Mouse (Mus musculus): ENCODE data around the gene Arhgef10l.

Arhgef10l gene

DNA sequence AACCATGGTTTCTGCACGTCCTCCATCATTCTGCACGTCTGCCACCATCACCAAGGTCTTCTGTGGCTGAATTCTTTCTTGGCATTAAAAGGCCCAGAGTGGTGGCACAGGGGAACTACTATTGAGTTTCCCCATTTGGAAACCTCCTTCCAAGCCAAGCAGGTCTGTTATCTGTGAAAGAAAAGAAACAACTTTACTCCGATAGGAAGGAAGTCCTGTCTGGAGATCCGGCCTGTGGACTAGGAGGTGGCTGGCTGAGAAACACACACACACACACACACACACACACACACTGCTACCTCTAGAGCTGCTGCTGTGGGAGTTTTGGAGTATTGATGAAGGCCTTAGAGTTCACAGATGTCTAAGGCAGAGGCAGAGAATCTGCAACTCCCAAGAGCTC, 27.7 kb upstream of the Arhgef10l start:
- DNase-seq = no peak

DNA sequence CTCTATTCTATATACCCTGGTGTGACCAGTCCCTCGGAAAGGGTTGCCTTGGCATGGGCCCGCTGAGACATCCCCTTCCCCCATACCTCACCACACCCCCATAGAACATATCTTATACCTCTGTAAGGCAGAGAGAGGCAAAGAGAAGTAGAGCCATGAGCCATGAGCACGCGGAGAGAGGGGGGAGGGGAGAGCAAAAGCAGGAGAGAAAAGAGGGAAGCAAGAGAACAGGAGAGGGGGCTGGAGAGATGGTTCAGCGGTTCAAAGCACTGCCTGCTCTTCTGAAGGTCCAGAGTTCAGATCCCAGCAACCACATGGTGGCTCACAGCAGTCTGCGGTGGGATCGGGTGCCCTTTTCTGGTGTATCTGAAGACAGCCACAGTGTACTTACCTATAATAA, 25.7 kb upstream of the Arhgef10l start:
- no peak for DNase-seq

DNA sequence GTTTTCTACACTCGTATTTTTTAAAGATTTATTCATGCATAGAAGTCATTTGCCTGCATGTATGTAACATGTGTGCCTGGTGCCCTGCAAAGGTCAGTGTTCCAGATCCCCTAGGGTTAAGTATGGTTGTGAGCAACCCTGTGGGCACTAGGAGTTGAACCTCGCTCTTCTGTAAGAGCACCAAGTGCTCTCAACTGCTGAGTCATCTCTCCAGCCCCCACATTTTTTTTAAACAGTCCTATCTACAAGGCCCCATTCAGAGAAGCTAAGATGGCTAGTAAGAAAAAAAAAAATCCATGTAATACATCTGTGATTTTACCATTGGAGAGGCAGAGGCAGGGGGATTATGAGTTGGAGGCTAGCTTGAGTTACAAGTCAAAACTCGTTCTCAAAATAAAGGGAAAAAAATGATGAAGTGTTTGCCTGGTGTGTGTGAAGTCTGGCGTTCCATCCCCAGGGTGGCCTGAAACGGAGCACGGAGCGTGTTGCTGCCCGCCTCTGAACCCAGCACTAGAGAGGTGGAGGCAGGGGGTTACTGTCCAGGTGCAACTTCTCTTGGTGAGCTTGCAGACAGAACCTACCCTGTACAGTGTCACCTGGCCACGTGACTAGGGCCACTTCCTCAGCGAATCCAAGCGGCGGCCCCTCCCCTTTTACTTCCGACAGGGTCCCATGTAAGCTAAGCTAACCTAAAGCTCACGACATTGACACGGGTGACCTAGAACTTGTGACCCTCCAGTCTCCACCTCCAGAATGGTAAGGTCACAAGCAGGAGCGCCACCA, 24.3 kb upstream of the Arhgef10l start:
- DNase-seq = no peak

DNA sequence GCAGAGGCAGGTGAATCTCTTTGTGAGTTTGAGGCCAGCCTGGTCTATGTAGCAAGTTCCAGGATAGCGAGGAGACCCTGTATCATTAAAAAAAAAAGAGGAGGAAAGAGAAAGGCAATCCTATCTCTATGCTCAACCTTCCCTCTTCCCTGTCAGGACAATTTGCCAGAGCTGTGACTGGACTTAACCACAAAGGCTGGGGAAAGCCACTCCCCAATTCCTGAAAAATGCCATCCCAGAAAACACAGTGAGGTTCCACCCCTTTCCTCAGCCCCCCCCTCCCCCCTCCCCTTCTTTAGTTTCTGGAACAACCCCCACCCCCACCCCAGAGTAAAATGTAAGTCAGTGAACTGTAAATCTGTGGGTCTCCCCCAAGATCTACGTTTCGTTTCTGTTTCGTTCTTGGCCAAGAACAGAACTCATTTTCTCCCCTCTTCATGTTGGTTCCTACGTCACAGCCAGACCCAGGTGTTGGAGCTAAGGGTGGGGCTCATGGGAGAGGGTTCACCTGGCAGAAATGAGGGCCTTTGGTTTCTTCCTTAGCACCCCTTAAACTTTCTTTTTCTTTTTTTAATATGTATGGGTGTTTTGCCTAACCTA, 23.1 kb upstream of the Arhgef10l start:
- no peak for DNase-seq

DNA sequence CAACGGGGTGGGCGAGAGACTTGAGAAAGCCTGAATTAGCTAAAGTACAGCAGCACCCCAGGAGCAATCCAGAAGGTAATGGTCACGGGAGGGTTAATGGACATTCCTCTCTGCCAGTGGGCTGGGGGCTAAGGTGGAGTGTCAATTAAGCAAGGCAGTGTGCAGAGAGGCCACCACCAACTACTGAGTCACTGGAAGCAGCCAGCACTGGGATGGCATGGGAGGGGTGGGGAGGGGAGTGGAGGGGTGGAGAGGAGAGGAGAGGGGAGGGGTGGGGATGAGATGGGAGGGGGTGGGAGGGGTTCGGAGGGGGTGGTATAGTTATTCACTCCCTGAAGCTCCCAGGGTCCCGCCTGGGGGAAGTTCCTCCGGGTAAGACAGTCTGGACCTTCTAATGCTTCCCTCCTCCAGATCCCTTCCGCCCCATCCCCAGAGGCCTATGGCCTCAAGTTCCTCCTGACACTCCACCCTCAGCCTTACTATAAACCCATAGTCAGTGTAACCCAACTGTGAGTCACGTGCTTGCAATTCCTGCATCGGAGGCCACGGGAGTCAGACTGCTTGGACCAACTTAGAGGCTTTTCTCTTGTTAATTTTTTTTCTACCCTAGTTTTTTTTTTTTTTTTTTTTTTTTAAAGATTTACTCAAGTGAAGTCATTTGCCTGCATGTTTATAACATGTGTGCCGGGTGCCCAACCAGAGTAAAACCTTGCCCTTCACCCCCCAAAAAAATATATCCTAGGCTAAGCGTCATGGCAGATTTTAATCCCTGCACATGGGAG, 22.4 kb upstream of the Arhgef10l start:
- no peak for DNase-seq

DNA sequence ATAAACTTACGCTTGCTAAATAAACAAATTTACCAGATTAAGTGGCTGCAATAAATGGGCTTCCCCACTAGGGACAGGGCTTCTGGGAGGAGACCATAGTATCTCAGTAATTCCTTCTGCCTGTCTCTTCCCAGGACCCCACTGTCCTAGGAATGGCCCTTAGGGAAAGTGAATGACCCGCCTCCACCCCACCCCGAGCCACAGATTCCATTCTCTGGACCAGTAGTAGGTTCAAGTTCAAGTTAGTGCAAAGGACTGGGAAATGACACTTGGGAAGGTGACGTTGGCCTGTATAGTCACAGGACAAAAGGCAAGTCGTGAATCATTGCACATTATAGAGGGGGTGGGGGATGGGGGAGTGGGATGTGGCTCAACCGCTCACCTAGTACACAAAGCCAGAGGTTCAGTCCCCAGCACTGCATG, 19.1 kb upstream of the Arhgef10l start:
- no peak for DNase-seq

DNA sequence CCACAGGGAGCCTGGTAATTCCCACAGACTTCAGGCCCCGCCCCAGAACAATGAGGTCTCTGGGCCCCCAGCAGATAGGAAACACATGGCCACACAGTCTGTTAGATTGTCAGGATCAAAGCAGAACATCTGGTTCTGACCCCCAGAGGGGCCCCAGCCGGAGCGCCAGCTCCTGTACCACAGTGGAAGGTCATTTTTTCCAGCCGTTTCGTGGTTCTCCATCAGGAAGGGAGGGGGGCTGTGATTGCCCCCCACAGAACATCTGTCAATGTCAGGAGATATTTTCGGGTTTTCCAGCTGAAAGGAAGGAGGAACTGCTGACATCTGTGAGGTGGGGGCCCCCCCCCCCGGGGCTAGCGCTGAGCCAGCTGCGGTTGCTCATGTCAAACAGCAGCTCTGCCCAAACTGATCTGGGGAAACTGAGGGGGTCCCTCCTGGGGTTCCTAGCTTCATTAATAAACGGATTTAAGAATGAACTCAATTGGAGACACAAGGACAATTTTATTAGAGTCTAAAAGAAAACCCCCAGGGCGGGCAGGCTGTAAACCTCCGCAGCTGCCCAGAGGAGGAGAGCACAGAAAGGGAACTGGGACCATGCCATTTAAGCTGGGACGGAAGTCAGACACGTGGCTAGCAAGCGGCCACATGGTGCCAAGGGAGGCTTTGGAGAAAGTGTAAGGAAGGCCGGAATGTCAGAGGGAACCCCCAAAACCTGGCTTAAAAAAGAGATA, 18.5 kb upstream of the Arhgef10l start:
- no peak for DNase-seq

DNA sequence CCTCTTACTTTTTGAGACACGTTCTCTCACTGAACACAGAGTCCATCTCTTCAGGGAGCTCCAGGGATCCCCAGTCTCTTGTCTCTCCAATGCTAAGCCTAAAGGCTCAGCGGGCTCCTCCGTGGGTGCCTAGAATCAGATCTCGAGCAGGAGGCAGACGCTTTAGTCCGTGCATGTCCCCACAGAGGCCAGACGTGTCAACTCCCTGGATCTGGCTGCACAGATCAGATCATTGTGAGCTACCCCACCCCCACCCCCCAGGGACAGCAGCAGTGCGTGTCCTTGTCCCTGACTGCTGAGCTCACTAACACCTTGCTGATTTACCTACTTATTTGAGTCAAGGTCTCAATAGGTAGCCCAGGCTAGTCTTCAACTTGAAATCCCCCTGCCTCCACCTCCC, 17.8 kb upstream of the Arhgef10l start:
- no peak for DNase-seq

DNA sequence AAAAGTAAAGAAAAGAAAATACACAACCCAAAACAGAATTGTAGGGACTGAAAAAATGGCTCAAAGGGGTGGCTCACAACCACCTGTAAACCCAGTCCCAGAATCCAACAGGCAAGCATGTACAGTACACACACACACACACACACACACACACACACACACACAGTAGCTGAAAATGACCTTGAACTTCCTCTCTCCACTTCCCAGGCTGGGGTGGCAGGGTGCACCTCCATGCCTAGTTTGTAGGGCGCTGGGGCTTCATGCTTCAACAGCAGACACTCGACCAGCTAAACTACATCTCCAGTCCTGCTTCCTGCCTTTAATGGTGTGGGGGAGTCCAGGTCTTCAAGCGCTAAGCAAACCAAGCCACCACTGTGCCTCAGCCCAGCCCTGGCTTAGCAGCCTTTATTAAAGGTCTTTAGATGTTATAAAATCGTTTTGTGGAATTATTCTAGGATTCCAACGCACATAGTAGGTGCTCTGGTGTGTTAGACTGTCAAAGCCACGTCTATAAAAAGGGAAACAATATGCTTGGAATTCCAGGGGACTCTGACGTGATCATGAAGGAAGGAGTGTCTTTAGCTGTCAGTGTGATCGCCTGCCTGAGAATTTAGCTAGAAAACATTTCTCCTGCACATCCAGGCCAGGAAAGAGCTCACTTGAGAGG, 15.1 kb upstream of the Arhgef10l start:
- no peak for DNase-seq

DNA sequence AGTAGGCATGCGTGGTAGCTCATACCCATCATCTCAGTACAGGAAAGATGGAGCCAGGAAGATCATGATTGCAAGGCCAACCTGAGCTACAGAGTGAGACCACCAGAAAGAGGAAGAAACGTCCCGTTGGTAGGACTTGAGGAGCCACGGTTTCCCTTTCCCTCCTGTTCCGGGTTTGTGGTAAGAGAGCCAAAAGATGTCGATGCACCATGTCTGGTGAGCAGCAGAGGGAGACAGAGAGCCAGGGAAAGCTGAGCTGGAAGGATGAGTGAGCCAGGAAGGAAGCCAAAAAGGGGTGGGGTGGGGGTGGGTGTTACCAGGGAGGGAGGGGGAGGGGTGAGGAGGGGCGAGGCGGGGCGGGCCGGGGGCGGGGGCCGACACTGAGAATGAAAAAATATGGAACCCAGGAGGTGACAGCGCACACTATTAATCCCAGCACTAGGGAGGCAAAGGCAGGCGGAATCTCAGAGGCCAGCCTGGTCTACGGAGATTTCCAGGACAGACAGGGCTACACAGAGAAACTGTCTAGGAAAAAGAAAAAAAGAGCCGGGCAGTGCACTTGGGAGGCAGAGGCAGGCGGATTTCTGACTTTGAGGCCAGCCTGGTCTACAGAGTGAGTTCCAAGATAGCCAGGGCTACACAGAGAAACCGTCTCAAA, 14.0 kb upstream of the Arhgef10l start:
- peak; percentile 56 to 72 for DNase-seq

DNA sequence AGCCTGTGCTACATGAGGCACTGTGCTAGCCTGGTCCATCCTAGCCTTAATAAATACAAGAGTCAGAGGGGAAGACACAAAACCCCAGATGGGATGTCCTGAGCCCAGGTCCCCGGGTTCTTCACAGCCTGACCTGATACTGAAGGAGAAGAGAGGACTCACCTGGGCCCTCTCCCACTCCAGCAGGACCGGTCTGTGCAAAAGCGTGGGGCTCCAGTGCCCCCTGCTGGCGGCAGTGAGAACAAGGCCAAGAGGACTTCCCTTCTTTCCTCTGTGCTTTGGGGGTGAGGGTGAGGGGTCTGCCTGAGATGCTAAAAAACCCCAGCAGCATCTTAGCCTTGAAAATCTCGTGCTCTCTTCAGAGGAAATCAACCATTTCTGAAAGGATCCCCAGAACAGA, 13.2 kb upstream of the Arhgef10l start:
- DNase-seq = no peak

DNA sequence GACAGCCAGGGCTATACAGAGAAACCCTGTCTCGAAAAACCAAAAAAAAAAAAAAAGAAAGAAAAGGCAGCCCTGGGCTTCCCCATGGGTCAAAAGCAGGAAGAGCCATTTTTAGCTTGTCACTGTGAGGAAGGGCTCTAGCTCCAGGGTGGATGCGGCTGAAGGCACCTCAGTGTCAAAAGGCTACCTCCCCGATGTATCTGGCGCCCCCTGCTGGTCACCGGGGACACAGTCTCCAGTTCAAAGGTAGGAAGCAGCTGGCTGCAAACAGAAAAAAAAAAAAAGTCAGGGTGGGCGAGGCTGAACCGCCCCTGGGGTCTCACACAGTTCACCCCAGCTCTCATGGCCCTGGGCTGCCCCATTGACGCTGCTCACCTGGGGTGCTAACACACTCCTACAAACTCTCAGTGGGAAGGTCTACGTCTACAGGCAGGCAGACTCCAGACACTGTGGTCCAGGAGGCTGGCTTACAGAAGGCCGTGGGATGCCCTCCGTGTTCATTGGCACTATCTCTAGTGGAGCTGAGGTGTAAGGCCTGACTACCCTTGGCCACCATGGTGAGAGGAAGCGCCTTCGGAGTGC, 8.6 kb upstream of the Arhgef10l start:
- peak; percentile 62 to 83 for DNase-seq

DNA sequence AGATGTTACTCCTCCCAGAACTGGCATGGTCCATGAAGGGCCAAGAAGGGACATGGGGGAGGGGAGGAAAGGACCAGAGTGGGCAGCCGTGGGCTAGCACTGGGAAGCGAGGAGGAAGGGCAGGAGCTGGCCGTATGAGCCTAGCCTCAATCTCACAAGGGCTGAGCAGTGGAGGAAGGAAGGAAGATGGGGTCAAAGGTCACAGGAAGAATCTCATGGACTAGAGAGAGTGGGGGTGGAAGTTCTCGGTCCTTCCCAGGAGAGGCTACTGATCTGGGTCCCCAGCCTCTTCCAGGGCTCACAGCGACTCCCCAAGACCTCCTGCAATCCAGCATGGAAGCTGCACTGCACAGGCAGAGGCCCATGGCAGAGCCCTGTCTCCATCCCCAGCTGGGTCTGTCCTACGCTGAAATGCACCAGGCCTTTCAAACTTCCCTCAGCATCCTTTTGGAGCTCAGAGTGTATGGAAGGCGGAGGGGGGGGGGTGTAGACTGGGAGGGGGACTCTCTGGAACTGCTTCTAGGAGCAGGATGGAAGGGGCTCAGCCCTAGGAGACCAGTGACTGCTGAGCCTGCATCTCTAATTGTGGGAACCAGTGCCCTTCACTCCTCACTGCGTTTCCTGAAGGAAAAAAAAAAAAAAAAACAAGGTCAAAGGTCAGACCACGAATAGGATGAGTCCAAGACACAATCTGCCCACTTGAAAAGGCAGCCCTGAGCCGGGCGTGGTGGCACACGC, 7.9 kb upstream of the Arhgef10l start:
- DNase-seq = no peak

DNA sequence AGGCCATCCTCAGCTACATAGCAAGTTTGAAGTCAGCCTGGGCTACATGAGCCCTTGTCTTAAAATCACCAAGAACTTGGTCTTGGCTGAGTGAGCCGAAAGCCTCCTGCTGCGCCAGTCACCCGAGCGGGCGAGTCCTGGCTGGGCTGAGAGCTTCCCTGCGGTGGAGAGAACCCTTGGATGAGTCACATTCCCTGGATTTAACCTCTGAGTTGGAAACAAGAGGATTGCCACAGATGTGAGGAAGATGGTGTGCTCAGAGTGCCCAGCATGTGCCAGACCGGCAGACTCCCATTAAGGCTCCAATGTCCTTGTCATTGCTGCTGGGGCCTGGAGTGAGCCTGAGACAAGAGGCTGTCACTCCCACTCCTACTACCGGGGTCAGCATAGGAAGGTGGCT, 2.0 kb upstream of the Arhgef10l start:
- DNase-seq = no peak

DNA sequence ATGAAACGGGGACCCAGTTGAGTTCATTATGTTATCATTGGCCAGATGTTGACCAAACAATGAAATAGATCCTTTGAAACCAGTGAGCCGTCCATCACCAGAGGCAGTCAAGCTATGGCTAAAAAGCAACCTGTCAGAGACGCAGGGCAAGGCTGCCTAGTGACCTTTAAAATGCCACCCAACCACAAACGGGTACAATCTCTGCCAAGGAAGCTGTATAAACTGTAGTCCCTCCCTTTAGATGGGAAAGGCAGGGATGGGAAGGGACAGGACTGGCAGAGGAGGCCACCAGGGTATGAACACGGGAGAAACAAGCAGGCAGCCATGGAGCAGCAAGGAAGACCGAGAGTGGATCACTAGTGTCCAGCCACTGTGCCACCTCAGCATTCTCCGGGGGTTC, 759 bp downstream of the Arhgef10l start:
- no peak for DNase-seq

DNA sequence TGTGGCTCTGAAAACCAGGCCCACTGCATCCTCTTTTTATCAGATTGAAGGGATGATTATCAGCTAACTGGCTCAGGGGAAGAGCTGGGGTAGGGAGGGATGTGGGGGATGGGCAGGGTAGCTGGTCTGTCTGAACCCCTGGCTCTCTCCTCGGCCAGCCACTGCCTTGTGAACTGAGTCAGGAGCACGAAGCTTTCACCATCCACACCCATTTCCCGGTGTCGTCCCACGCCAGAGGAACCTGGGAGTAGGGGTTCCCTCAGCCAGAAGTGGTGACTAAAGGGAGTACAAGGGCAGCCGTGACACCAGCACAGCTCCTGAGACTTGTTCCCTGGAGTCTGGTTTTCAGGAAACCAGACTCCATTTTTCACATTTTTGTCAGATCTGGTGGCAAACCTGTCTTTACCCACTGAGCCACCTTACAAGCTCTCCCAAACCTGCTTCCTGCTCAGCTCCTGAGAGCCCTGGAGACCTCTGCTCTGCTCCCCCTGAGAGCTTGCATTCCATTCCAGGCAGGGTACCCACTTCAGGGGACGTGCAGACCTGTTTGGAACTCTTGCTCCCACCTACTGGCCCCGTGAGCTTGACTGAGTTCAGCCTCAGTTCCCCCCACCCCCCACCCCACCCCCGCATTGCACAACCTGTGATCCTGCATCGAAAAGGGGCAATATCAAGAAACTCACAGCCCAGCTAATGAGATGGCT, 2.8 kb downstream of the Arhgef10l start:
- DNase-seq = no peak

DNA sequence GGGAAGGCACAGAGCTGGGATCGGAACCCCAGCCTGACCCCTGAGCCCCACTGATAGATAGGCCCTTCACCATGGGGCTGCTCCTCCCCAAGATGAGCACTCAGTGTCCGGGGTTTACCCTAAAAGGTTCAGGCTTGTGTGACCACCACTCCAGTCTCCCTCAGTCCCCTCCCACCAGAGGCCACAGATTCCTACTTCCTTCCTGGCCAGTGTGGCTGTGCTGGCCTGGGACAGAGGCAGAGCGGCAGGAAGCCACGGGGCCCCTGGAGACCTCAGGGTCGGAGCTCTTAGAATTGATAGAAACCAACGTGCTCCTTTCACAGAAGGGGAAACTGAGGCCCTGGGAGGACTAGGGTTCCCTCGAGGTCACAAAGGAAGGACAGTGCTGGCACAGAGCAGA, 3.4 kb downstream of the Arhgef10l start:
- DNase-seq = no peak

DNA sequence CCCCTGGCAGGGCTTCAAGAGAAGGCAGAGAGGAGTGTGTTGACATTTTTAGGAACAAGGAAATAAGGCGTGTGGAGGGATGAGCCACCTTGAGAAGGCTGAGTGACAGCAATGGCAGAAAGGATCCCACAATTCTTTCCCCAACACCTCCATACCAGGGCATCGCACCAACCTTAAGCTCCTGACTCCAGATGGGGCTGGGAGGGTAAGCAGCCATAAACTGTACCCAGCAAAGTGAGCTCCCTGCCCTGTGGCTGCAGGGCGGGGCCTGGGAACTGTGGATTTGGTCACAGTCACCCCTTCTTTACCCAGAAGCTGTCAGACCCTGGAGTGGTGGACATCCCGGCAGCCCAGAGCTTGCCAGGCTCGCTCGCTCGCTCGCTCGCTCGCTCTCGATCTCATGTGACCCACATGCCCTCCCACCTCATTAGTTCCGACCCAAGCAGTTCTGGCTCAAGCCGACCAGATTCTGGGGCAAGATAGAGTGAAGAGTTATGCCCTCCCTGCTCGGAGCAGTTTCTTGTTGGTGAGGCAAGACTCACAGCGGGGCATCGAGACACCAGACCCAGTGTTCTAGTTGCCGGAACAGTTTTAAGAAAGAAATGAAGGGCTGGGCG, 4.3 kb downstream of the Arhgef10l start:
- DNase-seq = no peak

DNA sequence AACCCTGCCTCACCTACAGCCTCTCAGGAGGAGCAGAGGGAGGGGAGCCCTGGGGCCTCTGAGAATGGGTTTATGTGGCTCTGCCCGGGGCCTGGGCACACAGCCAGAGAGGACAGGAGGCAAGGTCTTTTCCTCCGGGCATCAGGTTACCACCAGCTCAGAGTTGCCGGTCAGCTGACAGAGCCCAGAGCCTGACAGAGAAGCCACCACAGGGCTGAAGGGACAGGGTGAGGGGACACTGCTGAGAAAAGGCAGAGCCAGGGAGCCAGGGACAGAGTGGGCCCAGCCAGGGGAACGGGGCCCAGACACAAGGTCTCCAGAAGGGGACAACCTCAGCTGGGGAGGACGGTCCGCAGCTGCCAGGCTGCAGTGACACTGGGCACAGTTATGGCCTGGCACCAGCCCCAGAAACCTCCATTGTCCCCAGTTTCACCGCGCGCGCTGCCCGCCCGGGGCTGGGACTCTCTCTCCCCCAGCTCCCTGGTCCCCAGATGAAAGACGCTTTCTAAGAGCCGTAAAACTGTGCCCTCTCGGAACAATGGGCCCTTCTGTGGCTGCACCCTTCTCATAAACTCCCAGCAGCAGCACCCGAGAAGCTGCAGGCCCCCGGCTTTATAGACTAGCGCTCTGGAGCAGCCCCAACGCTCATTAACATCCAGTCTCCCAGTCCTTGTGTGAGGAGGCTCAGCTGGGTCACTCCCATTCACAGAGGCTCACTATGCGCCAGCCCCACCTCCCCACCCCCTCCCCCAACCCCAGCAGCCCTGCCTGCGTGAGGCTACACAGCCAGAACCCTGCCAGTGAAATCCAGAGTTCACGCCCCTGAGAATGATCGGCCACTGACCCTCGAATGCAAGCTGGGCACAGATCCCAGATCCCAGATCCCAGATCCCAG, 7.9 kb downstream of the Arhgef10l start:
- no peak for DNase-seq

Measured in spleen, adult 18-20 months (tissue).